Mouse (Mus musculus): ENCODE measurements around the gene Rimbp3.
"Not testable (repeated sequence)": the region's sequence is repeated elsewhere in the genome, so short reads cannot be mapped to it uniquely, and the experiment has no call there.

The Rimbp3 gene

DNA sequence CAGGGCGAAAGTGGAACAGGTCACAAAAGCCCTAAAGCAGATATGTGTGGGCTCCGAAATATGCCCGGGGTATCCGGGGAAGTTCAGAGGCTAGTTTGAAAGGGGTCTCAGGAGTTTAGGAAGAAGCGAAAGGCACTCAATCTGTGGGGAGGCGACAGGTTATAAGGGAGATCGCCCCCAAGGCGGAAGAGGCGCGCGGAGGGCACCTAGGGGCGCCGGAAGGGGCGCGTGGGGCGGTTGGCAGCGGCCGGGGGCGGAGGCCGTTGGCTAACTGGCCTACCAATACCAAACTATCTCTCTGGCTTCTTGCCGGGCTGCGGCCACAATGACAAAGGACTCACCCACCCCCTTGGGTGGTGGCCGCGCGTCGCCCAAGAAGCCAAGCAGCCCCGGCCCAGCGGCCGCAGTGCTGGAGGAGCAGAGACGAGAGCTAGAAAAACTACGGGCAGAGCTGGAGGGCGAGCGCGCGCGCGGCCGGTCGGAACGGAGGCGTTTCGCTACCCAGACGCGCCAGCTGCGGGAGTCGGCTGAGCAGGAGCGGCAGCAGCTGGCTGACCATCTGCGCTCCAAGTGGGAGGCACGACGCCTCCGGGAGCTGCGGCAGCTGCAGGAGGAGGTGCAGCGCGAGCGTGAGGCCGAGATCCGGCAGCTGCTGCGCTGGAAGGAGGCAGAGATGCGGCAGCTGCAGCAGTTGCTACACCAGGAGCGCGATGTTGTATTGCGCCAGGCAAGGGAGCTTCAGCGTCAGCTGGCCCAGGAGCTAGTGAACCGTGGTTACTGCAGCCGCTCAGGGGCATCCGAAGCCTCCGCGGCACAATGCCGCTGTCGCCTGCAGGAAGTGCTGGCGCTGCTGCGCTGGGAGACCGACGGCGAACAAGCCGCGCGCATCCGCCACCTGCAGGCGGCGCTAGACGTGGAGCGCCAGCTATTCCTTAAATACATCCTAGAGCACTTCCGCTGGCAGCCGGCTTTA, at the start of gene Rimbp3:
Rimbp3 (plus strand) TSS at position 215 of the 973 bp plus-strand sequence.
- DNase-seq (ENCODE audit: low read depth): peak; percentile 75

DNA sequence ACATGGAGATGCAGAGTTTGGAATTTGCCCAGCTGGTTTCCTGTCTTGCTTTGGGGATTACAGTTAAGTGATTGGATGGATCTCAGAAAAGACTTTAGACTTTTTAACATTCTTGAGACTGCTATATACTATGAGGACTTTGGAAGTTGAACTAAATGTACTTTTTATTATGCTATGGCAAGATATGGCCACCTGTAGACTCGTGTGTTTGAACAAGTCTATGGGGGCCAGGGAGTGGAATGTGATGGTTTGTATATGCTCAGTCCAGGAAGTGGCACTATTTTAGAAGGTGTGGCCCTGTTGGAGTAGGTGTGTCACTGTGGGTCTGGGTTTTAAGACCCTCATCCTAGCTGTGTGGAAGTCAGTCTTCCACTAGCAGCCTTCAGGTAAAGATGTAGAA, 42.9 kb upstream of the Rimbp3 start:
- DNase-seq (ENCODE audit: low read depth): not testable (repeated sequence)

DNA sequence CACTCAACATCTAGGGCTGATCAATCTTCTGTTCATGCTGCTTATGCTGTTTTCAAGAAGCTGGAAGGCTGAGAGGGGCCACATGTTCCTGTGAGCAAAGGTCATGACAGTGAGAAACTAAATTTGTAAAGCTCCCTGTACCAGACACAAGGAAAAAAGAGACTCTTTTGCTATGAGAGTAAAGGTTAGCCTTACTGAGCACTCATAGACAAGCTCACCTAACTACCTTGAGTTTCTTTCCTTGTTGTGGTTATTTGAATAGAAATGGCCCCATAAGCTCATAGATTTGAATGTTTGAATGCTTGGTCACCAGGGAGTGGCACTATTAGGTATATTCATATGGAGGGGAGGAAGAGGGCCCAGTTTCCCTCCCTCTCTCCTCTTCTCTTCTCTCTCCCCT, 41.2 kb upstream of the Rimbp3 start:
- no peak for DNase-seq (ENCODE audit: low read depth)

DNA sequence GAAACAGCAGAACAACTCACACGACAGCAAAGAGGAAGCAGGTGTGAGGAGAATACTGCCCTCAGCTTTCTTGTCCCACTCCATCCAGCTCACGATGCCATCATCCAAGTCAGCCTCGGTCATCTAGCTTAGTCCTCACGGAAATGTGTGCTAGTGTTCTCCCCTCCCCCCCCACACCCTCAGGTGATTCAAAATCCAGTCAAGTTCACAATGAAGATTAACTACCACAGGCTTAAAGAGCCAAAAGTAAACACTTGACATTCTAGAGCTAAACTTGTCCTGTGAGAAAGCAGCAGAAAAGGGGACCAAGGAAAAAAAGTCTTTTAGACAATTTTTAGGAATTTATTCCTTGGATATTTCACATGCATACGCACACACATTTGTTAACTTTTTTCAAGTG, 40.4 kb upstream of the Rimbp3 start:
- DNase-seq (ENCODE audit: low read depth): no peak

DNA sequence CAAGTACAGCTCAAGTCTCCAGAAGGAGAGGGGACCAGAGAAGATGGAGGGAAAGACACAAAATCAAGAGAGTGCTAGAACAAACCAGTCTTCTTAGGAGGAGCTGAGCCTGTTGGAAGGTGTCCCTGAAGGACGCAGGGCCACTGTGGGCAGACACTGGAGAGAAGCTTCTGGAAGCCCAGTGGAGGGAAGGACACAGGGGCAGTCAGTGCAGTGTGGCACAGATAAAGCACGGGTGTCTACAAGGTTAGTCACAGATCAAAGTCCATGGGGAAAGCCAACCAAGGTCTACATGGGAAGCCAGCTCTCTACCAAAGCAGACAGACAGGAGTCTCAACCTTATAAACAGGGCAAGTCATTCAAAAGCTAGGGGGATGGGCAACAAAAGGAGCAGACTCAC, 32.6 kb upstream of the Rimbp3 start:
- no peak for DNase-seq (ENCODE audit: low read depth)

DNA sequence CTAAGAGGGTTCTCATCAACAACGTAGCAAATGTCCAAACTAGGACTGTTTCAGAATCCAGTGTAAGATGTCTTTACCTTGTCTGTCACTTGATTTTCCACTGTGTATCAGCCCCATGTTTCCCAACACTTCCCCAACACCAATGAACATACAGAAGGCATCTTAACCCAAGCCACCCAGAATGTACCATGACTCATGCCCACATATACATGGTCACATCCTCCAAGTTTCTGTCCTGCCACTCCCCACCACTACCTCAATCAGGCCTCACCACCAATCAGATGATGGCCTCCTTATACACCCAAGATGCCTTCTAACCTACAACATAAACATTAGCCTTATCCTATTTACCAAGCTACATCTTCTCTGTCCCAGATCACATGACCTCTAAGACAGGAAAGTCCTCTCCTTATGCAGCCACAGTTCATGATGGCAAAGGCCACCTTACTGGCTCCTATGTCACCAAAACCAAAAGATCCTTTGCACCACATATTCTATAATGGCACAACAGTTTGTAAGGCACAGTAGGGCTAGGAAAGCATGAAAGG, 30.7 kb upstream of the Rimbp3 start:
- no peak for DNase-seq (ENCODE audit: low read depth)

DNA sequence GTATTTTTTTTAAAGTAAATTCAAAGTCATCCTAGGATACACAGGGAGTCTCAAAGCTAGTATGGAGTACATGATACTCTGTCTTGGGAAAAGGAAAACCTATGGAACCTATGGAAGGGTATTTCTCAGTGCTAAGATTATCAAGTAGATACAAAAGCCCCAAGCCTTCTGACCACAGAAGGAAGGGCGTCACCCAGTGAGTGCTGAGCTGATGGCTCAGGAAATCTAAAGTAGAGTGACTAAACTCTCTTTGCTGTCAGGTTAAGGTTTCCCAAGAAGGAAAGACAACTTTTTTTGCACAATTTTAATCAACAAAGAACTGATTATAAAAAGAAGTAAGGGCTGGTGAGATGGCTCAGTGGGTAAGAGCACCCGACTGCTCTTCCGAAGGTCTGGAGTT, 28.7 kb upstream of the Rimbp3 start:
- no peak for DNase-seq (ENCODE audit: low read depth)

DNA sequence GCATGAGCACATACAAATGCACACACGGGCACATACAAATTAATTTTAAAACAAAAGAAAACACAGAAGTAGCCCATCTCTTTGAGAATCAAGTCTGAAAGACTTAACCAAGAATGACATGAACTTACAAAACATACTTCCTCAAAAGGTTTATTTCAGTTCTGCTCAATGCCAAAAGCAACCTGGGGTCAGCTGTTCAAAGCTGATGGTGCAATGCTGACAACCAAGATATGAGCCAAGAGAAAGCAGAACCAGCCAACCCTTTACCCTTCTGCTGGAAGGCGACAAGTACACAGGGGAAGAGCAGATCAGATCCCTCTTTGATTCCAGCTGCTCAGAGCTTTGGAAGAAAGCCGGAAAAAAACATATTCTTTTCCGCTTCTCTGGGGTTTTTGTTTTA, 27.0 kb upstream of the Rimbp3 start:
- no peak for DNase-seq (ENCODE audit: low read depth)

DNA sequence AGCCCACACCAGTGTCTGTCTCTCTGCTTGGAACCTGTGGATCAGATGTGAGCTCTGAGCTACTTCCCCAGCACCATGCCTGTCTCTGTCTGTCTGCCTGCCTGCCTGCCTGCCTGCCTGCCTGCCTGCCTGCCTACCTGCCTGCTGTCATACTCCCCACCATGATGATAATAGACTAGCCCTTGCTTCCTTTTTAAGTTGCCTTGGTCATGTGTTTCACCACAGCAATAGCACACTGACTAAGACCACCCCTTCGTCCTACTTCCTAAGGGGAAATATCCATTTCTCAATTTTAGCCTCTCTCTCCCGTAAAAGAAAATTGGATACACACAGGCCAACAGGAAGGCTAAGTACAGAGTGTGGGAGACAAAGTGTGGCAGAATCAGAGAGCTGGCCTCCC, 26.3 kb upstream of the Rimbp3 start:
- no peak for DNase-seq (ENCODE audit: low read depth)

DNA sequence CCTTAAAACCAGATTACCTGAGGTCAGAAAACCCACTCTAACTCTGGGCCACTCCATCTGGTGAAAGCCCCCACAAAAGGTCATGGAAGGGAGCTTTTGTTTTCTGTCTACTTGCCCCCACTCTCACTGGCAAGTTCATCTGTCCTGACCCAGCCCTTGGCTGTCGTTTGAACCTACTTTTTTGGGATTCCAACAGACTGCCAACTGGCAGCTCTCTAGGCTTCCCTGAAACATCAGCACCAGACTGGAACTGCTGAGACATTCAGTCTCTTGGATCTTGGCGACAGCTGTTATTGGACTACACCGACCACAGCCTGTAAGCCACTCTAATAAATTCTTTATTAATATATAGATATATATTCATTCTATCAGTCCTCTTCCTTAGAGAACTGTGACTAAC, 25.4 kb upstream of the Rimbp3 start:
- DNase-seq (ENCODE audit: low read depth): no peak

DNA sequence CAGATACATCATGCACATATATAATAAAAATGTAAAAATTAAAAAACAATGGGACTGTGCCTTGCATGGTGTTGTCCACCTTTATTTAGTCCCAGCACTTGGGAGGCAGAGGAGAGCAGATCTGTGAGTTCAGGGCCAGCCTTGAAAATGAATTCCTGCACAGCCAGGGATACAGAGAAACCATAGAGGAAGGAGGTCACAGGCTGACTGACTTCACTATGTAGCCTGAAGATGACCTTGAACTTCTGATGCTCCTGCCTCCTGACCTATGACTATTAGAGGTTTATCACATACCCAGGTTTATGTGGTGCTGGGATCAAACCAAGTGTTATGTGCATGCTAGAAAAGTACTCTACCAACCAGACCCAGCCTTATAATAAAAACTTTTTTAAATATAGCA, 22.9 kb upstream of the Rimbp3 start:
- DNase-seq (ENCODE audit: low read depth): no peak

DNA sequence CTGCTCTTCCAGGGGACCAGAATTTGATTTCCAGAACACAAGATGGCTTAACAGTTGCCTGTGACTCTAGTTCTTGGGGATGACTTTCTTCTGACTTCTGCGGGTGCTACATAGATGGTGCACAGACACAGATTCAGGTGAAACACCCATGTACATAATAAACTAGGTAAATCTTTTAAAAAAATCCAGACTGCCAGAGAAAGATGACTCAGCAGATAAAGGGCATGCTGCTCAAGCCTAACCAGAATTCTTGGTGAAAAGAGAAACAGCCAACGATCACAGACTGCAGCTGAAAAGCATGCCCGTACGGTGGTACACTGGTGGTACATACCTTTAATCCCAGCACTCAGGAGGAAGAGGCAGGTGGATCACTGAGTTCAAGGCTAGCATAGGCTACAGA, 14.6 kb upstream of the Rimbp3 start:
- DNase-seq (ENCODE audit: low read depth): no peak

DNA sequence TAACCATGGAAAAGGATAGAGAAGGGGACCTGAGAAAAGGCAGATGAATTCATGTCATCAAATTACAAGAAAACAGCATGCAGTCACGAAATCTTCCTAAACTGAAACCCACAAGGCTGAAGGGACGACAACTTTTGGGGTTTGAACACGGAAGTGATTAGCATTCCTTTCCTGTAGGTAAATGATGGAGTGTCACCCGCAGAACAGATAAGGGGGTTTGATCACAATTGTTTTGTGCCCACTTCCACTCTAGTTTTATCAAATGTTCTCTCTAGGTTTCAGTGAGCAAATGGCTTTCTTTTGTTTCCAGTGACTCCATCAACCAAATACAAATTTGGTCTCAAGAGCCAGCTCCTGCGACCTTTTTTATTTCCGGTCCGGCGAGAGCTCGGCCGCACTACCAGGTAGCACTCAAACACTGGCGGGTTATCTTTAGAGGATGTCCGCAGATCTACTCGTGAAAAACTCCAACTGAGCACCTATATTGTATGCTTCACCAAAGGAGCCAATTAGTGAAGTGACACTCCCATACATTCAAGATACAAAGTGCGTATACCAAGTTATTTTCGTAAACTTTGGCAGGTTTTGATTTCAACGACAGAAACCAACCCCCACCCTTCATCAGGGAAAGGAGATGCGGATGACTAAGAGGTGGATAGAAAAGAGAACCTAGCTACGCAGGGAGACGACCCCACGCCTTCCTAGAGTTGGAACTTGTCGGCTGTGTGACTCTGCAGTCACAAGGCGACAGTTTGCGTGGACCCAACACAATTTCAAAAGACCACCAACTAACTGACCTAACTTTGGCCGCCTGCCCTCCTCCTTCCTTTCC, 8.1 kb upstream of the Rimbp3 start:
- peak; percentile 27 for DNase-seq (ENCODE audit: low read depth)

DNA sequence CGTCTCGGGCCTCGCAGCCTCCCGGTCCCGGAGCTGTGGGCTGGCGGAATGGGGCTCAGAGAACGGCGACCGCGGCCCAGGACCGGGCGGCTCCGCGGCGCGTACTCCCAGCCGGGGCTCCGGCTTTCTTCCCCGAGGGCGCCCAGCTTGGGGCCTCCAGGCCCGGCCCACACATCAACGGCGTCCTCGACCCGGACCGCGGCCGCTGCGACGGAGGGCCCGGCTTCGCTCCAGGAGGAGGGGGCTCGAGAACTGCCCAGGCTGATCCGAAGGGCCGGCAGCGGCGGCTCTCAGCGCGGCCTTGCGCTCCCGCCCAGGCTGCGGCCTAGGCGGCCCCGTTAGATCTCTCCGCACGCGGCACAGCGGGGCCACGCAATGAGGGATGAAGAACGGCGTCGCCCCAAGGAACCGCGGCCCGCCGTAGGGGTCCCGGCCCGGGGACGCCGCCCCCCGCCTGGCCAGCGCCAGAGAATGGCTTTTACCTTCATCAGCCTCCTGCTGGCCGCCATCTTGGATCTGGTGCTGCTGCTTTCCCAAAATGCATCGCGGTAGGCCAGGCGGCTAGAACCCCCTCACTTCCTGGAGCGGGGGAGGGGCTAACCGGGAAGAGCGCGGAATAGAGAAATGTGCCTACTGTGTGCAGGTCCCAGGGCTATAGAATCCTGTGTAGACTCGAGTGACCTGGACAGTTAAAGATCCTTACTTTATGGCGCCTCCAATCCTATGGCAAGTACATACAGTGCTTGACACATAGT, 7.3 kb upstream of the Rimbp3 start:
- DNase-seq (ENCODE audit: low read depth): peak; percentile 81

DNA sequence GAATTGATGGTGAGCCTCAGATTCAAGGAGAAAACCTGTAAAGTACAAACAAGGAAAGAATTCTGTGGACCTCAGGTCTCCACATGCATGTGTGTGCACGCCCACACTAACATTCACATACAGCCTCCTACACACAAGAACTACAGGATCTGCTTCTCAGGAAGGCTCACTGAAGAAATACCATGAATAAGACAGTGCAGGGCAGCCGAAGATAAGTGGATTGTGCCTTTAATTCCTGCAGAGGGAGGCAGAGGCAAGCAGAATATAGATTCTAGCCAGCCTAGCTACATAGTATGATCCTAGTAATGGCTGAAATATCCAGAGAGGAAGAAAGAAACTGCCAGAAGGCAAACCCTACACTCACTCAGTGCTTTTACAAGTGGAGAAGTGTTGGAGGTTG, 6.4 kb upstream of the Rimbp3 start:
- DNase-seq (ENCODE audit: low read depth): peak; percentile 42

DNA sequence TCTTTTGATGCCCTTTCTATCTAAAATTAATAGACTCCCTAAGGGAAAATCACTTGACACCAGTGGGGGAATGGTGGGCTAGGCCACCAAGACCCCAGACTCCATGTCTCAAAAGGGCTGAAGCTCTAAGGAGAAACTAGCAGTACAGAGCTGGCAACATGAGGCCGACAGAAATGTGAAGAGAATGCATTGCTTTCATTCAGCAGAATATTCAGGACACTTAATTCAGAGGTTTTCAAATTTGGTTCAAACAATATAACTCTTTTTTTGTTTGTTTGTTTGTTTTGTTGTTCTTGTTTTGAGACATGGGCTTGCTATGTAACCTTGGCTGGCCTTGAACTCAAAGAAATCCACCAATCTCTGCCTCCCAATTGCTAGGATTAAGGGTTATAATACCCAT, 5.9 kb upstream of the Rimbp3 start, which contains the start of gene Ube2l3:
Ube2l3 (minus strand) TSS at position 101 of the 400 bp plus-strand sequence.
- no peak for DNase-seq (ENCODE audit: low read depth)

DNA sequence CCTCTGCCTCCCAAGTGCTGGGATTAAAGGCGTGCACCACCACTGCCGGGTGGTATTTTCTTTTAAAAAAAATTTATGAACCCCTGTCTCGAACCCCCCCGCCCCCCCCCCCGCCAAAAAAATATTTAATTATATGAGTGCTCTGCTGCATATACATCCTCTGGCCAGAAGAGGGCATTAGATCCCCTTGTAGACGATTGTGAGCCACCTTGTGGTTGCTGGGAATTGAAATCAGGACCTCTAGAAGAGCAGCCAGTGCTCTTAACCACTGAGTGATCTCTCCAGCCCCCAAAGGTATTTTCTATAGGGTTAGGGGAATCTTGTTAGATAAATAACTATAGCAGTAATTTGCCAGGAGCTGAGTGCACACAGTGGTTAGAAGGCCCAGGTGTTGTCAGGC, 3.4 kb upstream of the Rimbp3 start:
- DNase-seq (ENCODE audit: low read depth): peak; percentile 50

DNA sequence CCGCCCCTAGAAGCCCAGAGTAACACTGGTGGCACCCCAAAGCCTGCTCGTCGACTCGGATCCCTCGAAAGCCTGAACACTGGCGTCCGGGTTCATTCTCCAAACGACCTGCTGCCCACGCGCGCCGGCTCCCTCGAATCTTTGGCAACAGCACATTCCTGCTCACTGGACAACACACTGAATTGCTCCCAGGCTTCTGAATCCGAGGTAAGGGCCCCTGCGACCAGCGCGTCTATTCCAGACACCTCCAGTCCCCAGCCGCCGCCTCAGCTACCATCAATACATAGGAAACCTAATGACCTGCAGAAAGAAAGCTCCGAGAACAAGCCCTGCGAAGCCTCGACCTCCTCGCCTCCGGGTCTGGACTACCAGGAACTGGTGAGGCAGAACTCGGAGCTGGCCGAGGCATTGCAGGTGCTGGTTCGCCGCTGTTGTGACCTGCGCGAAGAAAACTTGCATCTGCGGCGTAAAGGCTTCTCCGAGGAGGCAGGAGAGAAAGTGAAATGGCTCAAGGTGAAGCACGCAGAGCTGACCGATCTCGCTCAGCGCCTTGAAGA, 1.1 kb downstream of the Rimbp3 start:
- no peak for DNase-seq (ENCODE audit: low read depth)

DNA sequence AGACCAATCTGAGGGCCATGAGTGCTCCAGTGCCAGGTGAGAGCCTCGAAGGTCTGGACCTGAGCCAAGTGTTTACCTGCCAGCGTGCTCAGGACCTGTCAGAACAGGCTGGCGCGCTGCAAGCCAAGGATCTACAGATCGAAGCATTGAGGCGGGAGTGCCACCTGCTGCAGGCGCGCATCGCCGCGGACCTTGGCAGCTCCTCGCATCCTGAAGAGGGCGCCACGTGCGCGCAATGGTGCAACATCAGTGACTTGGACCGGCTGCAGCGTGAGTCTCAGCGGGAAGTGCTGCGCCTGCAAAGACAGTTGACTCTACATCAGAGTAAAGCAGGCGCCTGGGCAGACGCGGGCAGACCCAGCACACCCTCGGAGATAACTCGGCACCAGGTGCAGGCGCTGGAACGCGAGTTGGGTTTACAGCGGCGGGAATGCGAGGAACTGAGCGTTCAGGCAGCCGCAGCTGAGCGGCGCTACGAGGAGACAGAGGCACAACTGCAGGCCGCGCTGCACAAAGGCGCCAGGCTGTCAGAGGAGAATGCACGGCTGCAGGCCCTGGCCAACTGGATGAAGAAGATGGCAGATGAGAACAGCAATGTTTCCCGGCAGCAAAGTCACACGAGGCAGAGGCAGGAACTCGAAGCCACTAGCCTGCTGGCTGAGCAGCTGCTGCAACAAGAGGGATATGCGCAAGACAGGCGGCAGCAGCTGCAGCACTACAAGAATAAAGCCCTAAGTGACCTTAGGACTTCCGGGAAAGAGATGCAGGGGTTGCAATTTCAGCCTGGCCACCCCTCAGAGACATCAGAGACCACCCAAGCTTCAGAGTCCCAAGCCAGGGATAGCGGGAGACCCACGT, 1.8 kb downstream of the Rimbp3 start:
- DNase-seq (ENCODE audit: low read depth): peak; percentile 92

DNA sequence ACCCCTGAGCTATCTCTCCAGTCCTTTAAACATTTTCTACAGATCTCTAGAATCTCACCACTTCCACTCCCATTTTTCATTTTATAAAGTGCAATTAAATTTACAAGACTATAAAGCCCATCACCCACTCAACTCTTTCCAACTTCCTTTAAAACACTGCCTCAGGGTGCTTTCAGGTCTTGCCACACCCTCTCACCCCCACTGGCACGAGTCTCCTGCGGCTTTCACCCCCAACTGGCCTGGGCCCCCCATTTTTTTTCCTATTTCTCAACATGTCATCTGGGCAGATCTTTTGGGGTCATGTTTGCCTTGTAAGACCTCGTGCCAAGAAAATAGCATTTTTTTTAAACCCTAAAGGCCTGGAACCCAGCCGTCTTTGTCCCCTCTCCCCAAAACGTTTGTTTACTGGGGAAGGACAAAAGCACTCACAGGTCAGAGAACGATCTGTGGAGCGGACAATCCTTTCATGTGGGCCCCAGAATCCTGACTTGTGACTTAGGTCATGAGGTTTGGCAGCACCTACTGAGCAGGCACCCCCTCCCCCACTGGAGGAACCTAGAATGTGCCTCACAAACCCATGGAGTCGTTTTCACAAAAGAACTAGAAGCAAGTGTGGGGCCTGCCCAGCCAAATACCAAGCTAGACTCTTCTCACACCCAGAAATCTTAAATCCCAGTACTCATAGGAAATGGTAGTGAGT, 8.7 kb downstream of the Rimbp3 start:
- DNase-seq (ENCODE audit: low read depth): no peak

Measured in c-Kit-positive CD71-positive TER-119-negative erythroid progenitor cells, embryonic 14.5 days (primary cell).